Mouse (Mus musculus): ENCODE results near the gene Susd3. TPM values are rescaled to one million over a fixed set of nuclear protein-coding genes. Genes with fewer than 3 reads are reported as not detected.

The Susd3 gene
- polyA plus RNA-seq, 1 experiment from 2014 or later = 0.95 TPM

GRCm38 (mm10) chr13:49267645-49268044 is 19.1 kb upstream of the Susd3 start:
- Histone ChIP-seq H3K9ac (replicated peaks) (no peak overlapping the region), H3K4me3 (replicated peaks) (no peak overlapping the region), H3K27me3 (no peaks in the 10 kb centered on the region), H3K36me3 (no peaks in the 10 kb centered on the region), H3K9me3 (no peaks in the 10 kb centered on the region), H3K4me1 (replicated peaks) (no peaks in the 10 kb centered on the region), H3K27ac (no peak overlapping the region), H3K4me2 (no peak overlapping the region)
- no peak for ATAC-seq (ENCODE audit: insufficient number of reproducible peaks, insufficient read depth, low FRiP score, low TSS enrichment, low read depth)
- WGBS = 44% methylated on average over 2 of the region's 2 CpGs

- Histone ChIP-seq H3K27ac (no peak overlapping the region), H3K4me3 (replicated peaks) (no peak overlapping the region), H3K4me1 (replicated peaks) (peaks cover 11% of the 10 kb centered on the region), H3K9me3 (no peaks in the 10 kb centered on the region), H3K4me2 (no peak overlapping the region), H3K9ac (replicated peaks) (no peak overlapping the region), H3K36me3 (no peaks in the 10 kb centered on the region), H3K27me3 (no peaks in the 10 kb centered on the region)
- no peak for ATAC-seq (ENCODE audit: insufficient number of reproducible peaks, insufficient read depth, low FRiP score, low TSS enrichment, low read depth)
- 49% methylated on average over 15 of the region's 15 CpGs for WGBS
Measured at GRCm38 (mm10) chr13:49260036-49260722, 11.7 kb upstream of the Susd3 start.

GRCm38 (mm10) chr13:49257819-49258313 is 9.4 kb upstream of the Susd3 start:
- H3K4me2 ChIP-seq = no peak overlapping the region
- H3K36me3 ChIP-seq = no peaks in the 10 kb centered on the region
- H3K9ac ChIP-seq (replicated peaks) = no peak overlapping the region
- no peaks in the 10 kb centered on the region for H3K27me3 ChIP-seq
- WGBS = 77% methylated on average over 3 of the region's 3 CpGs
- no peak for ATAC-seq (ENCODE audit: insufficient number of reproducible peaks, insufficient read depth, low FRiP score, low TSS enrichment, low read depth)
- peaks cover 11% of the 10 kb centered on the region for H3K4me1 ChIP-seq (replicated peaks)
- no peak overlapping the region for H3K4me3 ChIP-seq (replicated peaks)
- H3K27ac ChIP-seq = no peak overlapping the region
- H3K9me3 ChIP-seq = no peaks in the 10 kb centered on the region

GRCm38 (mm10) chr13:49252746-49253145 is 4.2 kb upstream of the Susd3 start:
- H3K9ac ChIP-seq (replicated peaks) = no peak overlapping the region
- no peak for ATAC-seq (ENCODE audit: insufficient number of reproducible peaks, insufficient read depth, low FRiP score, low TSS enrichment, low read depth)
- H3K27ac ChIP-seq = no peak overlapping the region
- no peak overlapping the region for H3K4me2 ChIP-seq
- WGBS = 88% methylated on average over 13 of the region's 13 CpGs
- H3K4me3 ChIP-seq (replicated peaks) = no peak overlapping the region
- peaks cover 25% of the 10 kb centered on the region for H3K27me3 ChIP-seq
- no peaks in the 10 kb centered on the region for H3K9me3 ChIP-seq
- H3K4me1 ChIP-seq (replicated peaks) = peaks cover 13% of the 10 kb centered on the region
- no peaks in the 10 kb centered on the region for H3K36me3 ChIP-seq

- WGBS = 62% methylated on average over 2 of the region's 2 CpGs
- Histone ChIP-seq H3K9me3 (no peaks in the 10 kb centered on the region), H3K27me3 (peaks cover 31% of the 10 kb centered on the region), H3K9ac (replicated peaks) (no peak overlapping the region), H3K4me2 (no peak overlapping the region), H3K27ac (no peak overlapping the region), H3K4me3 (replicated peaks) (no peak overlapping the region), H3K36me3 (no peaks in the 10 kb centered on the region), H3K4me1 (replicated peaks) (peaks cover 9% of the 10 kb centered on the region)
- ATAC-seq (ENCODE audit: insufficient number of reproducible peaks, insufficient read depth, low FRiP score, low TSS enrichment, low read depth) = no peak
Measured at GRCm38 (mm10) chr13:49252113-49252512, 3.6 kb upstream of the Susd3 start.

GRCm38 (mm10) chr13:49250716-49251517 is 2.4 kb upstream of the Susd3 start:
- H3K4me2 ChIP-seq = no peak overlapping the region
- whole genome bisulfite sequencing = 29% methylated on average over 4 of the region's 4 CpGs
- no peaks in the 10 kb centered on the region for H3K9me3 ChIP-seq
- no peak overlapping the region for H3K27ac ChIP-seq
- no peak for ATAC-seq (ENCODE audit: insufficient number of reproducible peaks, insufficient read depth, low FRiP score, low TSS enrichment, low read depth)
- H3K9ac ChIP-seq (replicated peaks) = no peak overlapping the region
- peaks cover 43% of the 10 kb centered on the region for H3K27me3 ChIP-seq
- no peaks in the 10 kb centered on the region for H3K36me3 ChIP-seq
- no peak overlapping the region for H3K4me3 ChIP-seq (replicated peaks)
- H3K4me1 ChIP-seq (replicated peaks) = peaks cover 9% of the 10 kb centered on the region; the same call in 1 of the 2 replicates

- Histone ChIP-seq H3K9me3 (no peaks in the 10 kb centered on the region), H3K9ac (replicated peaks) (no peak overlapping the region), H3K4me2 (no peak overlapping the region), H3K27me3 (peaks cover 48% of the 10 kb centered on the region), H3K4me3 (replicated peaks) (no peak overlapping the region), H3K27ac (no peak overlapping the region), H3K36me3 (no peaks in the 10 kb centered on the region), H3K4me1 (replicated peaks) (peaks cover 9% of the 10 kb centered on the region; the same call in 1 of the 2 replicates)
- 77% methylated on average over 2 of the region's 2 CpGs for WGBS
- no peak for ATAC-seq (ENCODE audit: insufficient number of reproducible peaks, insufficient read depth, low FRiP score, low TSS enrichment, low read depth)
Measured at GRCm38 (mm10) chr13:49249634-49250033, 1.1 kb upstream of the Susd3 start.

- Histone ChIP-seq H3K4me2 (no peak overlapping the region), H3K4me1 (replicated peaks) (peaks cover 9% of the 10 kb centered on the region; the same call in 1 of the 2 replicates), H3K27ac (no peak overlapping the region), H3K36me3 (no peaks in the 10 kb centered on the region), H3K9me3 (no peaks in the 10 kb centered on the region), H3K4me3 (replicated peaks) (no peak overlapping the region), H3K27me3 (peaks cover 53% of the 10 kb centered on the region), H3K9ac (replicated peaks) (no peak overlapping the region)
- 70% methylated on average over 3 of the region's 3 CpGs for WGBS
- ATAC-seq (ENCODE audit: insufficient number of reproducible peaks, insufficient read depth, low FRiP score, low TSS enrichment, low read depth) = no peak
Measured at GRCm38 (mm10) chr13:49248923-49249322, 417 bp upstream of the Susd3 start.

- WGBS = 2% methylated on average over 58 of the region's 58 CpGs
- Histone ChIP-seq H3K4me1 (replicated peaks) (peaks cover 9% of the 10 kb centered on the region; the same call in 1 of the 2 replicates), H3K4me3 (replicated peaks) (peak overlapping the region; percentile 49), H3K36me3 (no peaks in the 10 kb centered on the region), H3K9me3 (no peaks in the 10 kb centered on the region), H3K27ac (no peak overlapping the region), H3K27me3 (peaks cover 55% of the 10 kb centered on the region), H3K9ac (replicated peaks) (peak overlapping the region; percentile 42; the same call in 1 of the 2 replicates), H3K4me2 (peak overlapping the region; percentile 75)
- ATAC-seq (ENCODE audit: insufficient number of reproducible peaks, insufficient read depth, low FRiP score, low TSS enrichment, low read depth) = peak; percentile 54; the same call in 1 of the 2 replicates
Measured at GRCm38 (mm10) chr13:49247740-49248466, 603 bp downstream of the Susd3 start.

- 33% methylated on average over 12 of the region's 12 CpGs for WGBS
- H3K36me3 ChIP-seq = no peaks in the 10 kb centered on the region
- ATAC-seq (ENCODE audit: insufficient number of reproducible peaks, insufficient read depth, low FRiP score, low TSS enrichment, low read depth) = no peak
- H3K27me3 ChIP-seq = peaks cover 55% of the 10 kb centered on the region
- peak overlapping the region; percentile 49 for H3K4me3 ChIP-seq (replicated peaks)
- H3K4me1 ChIP-seq (replicated peaks) = peaks cover 9% of the 10 kb centered on the region; the same call in 1 of the 2 replicates
- no peak overlapping the region for H3K27ac ChIP-seq
- H3K9me3 ChIP-seq = no peaks in the 10 kb centered on the region
- H3K4me2 ChIP-seq = peak overlapping the region; percentile 75
- H3K9ac ChIP-seq (replicated peaks) = peak overlapping the region; percentile 42; the same call in 1 of the 2 replicates
Measured at GRCm38 (mm10) chr13:49247232-49247739, 1.2 kb downstream of the Susd3 start.
